Mouse (Mus musculus): ENCODE results near the gene Tmed2.
A peak's percentile ranks its signal among the peaks of the same experiment; 100 is the strongest.
"Not testable (repeated sequence)": the region's sequence is repeated elsewhere in the genome, so short reads cannot be mapped to it uniquely, and the experiment has no call there.

Gene Tmed2

GRCm38 (mm10) chr5:124540383-124540786 lies at the start of gene Tmed2:
Gene Tmed2, plus strand, starts transcription at chr5:124540695.
- DNase-seq (ENCODE audit: low spot score) = peak; percentile 96

DNA sequence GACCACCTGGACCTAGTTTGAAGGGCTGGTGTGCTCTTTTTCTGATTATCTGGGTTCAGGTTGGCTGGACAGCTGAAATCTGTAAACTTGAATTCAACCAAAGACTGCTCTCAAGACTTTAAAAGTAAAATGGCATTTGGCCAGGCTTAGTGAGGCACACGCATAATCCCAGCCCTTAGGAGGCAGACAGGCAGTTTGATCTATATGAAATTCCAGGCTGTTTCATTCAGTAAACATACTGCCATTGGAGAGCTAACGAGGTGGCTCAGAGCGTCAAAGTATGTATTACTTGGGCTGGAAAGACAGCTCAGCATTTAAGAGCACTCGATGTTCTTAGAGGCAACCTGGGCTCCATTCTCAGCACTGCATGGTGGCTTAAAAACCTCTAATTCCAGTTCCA lies 48.8 kb upstream of the Tmed2 start:
- no peak for DNase-seq (ENCODE audit: low spot score)

DNA sequence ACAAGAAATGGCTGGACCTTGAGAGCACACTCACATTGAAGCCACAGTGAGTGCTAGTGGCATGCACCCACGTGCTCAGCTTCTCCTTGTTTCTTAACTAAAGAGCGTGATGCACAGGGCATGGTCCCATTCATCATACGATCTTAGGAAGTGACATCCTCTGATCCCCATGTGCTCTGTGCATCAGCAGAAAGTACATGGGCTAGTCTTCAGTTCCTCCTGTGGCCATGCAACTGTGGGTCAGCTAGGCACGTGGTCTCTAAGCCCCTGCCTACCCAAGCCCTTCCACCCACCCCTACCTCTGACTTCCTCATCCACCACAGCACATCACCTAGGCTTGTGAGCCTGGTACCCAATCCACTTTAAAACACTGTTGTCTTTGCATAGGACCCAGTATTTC lies 47.9 kb upstream of the Tmed2 start:
- no peak for DNase-seq (ENCODE audit: low spot score)

DNA sequence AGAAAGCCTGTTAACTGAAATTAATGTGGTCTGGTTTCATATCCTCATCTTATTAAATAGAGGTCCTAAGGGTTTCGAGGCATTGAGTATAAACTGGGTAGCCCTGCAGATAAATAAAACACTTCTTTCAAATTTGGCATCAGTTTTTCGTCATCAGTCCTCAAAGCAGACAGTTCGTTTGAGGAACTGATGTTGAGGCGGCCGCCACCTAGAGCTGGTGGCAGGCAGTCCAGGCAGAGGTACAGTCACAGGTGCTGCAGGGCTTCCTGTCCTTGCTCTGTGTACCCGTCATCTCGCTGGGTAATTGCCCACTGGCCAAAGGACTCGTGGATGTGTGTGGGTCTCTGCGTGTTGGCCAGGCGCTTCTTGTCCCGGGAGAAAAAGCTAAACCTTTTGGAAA lies 47.0 kb upstream of the Tmed2 start:
- DNase-seq (ENCODE audit: low spot score) = no peak

DNA sequence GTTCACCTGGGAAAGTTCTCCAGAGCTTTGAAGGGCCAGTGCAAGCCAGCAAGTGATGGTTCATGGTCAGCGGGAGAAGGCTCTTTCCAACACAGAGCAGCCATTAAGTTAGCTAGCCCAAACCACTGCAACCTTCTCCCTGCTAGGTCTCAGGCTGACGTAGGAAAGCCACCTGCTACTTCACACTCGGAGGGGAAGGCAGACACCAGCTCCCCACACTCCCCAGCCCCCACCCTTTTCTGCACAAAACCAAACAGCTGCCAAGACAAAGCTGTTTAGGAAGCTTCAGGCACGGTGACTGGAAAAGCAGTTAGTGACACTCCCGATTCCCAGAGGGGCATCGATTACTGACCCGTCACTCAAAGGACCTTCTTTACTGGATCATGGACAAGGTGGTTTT lies 44.9 kb upstream of the Tmed2 start:
- no peak for DNase-seq (ENCODE audit: low spot score)

GRCm38 (mm10) chr5:124496614-124497514 lies 43.6 kb upstream of the Tmed2 start:
- DNase-seq (ENCODE audit: low spot score) = no peak

DNA sequence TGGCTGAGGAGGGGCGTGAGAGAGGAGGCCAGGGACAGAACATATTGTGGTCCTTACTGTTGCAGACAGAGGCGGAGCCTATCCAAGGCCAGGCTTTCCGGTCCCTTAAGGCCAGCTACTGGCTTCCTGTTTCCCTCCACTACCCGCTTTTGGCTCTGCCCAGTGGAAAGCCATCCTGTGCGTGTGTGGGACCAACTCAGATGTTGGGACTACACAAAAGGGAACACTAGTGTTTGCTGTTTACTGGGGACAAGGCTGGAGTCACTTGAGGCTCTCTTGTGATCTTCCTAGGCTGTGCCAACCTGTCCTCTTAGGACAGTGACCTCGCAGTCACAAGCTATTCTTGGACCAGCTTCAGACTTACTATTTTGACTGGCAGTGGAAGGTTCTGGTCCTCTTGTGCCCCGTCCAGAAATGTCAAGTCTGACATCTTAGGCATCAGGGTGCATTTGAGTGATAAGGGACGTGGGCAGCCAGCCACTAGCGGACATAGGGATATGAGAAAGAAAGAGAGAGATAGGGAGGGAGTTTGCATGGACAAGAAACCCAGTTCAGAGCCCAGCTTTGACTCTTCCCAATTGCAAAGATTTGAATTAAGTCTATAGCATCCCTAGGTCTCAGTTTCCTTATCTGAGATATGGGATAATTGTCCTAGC lies 42.1 kb upstream of the Tmed2 start:
- DNase-seq (ENCODE audit: low spot score) = peak; percentile 60

- no peak for DNase-seq (ENCODE audit: low spot score)
Observed at GRCm38 (mm10) chr5:124499001-124499400, 41.5 kb upstream of the Tmed2 start.

- DNase-seq (ENCODE audit: low spot score) = not testable (repeated sequence)
Observed at GRCm38 (mm10) chr5:124500037-124500436, 40.5 kb upstream of the Tmed2 start.

- no peak for DNase-seq (ENCODE audit: low spot score)
Observed at GRCm38 (mm10) chr5:124500573-124500972, 39.9 kb upstream of the Tmed2 start.

GRCm38 (mm10) chr5:124501541-124501940 lies 39.0 kb upstream of the Tmed2 start:
- DNase-seq (ENCODE audit: low spot score) = no peak

GRCm38 (mm10) chr5:124503742-124504141 lies 36.8 kb upstream of the Tmed2 start:
- no peak for DNase-seq (ENCODE audit: low spot score)

DNA sequence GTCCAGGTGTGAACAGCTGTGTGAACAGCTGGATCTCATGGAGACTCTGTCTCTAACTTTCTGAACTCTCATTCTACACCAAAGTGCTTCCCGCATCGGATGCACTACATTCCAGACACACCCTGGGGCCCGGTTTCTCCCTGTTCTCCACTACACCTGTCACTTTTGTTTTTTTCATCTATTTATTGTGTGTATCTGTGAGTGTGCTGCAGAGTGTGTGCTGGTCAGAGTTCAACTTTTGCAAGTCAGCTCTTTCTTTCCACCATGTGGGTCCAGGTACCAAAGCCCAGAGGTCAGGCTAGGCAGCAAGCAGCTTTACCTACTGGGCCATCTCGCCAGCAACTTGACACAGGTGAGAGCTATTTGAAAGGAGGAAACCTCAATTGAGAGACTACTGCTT lies 35.3 kb upstream of the Tmed2 start:
- no peak for DNase-seq (ENCODE audit: low spot score)

GRCm38 (mm10) chr5:124506731-124507359 lies 33.6 kb upstream of the Tmed2 start:
- DNase-seq (ENCODE audit: low spot score) = no peak

DNA sequence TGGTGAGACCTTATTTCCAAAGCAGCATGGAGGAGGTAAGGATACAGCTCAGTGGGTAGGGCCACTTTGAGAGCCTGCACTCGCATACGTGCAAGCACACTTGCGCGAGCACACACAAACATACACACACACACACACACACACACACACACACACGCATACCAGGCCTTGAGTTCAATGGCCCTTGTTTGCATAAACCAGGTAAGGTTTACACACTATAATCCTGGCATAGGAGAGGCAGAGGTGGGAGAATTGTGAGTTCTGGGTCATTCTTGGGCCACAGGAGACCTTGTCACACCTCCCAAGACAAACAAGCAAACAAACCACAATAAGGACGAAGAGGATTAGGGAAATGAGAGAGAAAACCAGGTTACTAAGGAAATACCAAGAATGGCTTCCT lies 31.3 kb upstream of the Tmed2 start:
- no peak for DNase-seq (ENCODE audit: low spot score)

DNA sequence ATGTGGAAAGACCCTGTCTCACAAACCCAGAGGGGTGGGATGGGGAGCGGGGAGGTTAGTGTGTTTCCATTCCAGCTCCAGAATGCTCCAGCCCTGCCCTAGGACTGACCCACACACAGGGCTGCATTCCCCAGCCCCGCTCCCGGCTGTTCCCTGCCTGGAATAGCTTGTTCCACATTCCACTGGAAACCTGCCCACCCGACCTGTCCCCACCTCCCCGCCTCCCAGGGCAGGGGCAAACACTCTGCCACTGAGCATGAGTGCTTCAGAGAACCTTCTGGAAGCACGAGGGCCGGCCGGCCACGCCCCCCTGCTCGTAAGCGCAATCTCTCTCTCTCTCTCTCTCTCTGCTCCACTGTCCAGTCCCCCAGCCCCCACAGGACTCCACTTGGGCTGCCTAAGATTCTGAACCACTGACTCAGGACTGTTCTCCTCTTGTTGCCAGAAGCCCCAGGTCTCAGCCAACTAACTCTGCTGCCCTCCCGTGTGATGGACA lies 30.7 kb upstream of the Tmed2 start:
- DNase-seq (ENCODE audit: low spot score) = peak; percentile 32

GRCm38 (mm10) chr5:124510536-124511050 lies 29.9 kb upstream of the Tmed2 start:
- DNase-seq (ENCODE audit: low spot score) = no peak

- DNase-seq (ENCODE audit: low spot score) = no peak
Observed at GRCm38 (mm10) chr5:124515789-124516188, 24.7 kb upstream of the Tmed2 start.

- DNase-seq (ENCODE audit: low spot score) = no peak
Observed at GRCm38 (mm10) chr5:124518648-124519047, 21.8 kb upstream of the Tmed2 start.

GRCm38 (mm10) chr5:124521588-124521987 lies 18.9 kb upstream of the Tmed2 start:
- DNase-seq (ENCODE audit: low spot score) = no peak

DNA sequence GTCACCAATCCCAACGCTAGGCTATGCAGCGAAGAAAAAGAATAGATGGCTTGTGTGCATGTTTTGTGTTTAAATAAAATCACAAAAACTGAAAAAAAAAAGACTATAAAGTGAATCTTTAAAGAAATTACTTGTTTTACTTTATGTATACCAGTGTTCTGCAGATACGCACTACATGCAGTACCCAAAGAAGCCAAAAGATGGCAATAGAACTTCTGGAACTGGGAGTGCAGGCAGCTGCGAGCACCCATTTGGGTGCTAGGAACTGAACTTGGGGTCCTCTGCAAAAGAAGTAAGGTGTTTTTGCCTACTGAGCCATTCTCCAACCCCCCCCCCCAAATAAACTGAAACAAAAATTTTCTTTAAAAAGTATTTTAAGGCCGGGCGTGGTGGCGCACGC lies 17.5 kb upstream of the Tmed2 start:
- DNase-seq (ENCODE audit: low spot score) = no peak

DNA sequence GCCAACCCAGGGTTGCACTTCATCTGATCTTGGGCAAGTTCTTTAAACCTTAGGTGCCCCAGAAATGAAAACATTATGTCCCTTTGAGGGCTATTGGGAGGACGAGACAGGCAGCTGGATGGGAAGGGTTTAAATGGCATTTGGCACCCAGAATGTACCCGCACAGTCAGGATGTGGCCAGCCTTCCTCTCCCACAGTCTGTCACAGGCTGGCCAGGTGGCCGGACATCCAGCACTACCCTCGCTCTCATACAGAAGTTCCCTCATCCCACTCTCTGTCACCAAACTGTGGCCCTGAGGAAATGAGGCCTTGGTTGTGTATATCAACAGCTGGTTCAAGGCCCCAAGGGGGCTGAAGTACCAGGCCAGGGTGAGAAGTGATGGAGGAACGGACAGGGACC lies 15.6 kb upstream of the Tmed2 start:
- DNase-seq (ENCODE audit: low spot score) = no peak

GRCm38 (mm10) chr5:124528351-124528750 lies 12.1 kb upstream of the Tmed2 start:
- DNase-seq (ENCODE audit: low spot score) = no peak

Measured in adipocyte (in vitro differentiated cells).